Mouse (Mus musculus) heart, postnatal 14 days (tissue): ENCODE data around the gene Rnf130. TPM values are rescaled to one million over a fixed set of nuclear protein-coding genes. Genes with fewer than 3 reads are reported as not detected.

Source experiments
- DNase-seq, 2 experiments: peaks; one replicate each; pipeline ENCODE4 v3.0.0; 2021 to 2022
- intact Hi-C: fragments of 180-260 bp; cut with DNase I; formaldehyde crosslinking; loops from one replicate; pipeline ENCODE4 v1.15.1; 2025
- microRNA-seq, 2 experiments: library from miRNA; unstranded; fragments of <30 nt; microRNA quantifications; one replicate each; pipeline ENCODE4 v1.2.0; 2021 to 2022
- total RNA-seq, 2 experiments: library from RNA; stranded (reverse); gene quantifications; 2 replicates each; pipeline ENCODE4 v1.2.3; 2021

The Rnf130 gene
- total RNA-seq, 2 experiments from 2014 or later = 45.0 to 53.6 TPM

- intact Hi-C loops = loop anchor here (1.0 to 2.0 kb wide), 2 partner anchors 106 to 145 kb away; partner anchors contain the start of gene Rnf130
- DNase-seq = peak; percentile 95 to 96
Measured at GRCm38 (mm10) chr11:50130811-50131766, 105.9 kb downstream of the Rnf130 start, which contains the start of gene Tbc1d9b. TSS of gene Tbc1d9b (plus strand) at chr11:50131396.

- intact Hi-C loops = loop anchor here (2.0 kb wide), 1 partner anchor 107 kb away; the partner anchor contains the start of gene Rnf130
- DNase-seq = no peak
Measured at GRCm38 (mm10) chr11:50131801-50132201, 106.7 kb downstream of the Rnf130 start.

GRCm38 (mm10) chr11:50132265-50132664 is 107.1 kb downstream of the Rnf130 start:
- intact Hi-C loops = no loop called here
- no peak for DNase-seq

- intact Hi-C loops = no loop called here
- no peak for DNase-seq
Measured at GRCm38 (mm10) chr11:50134136-50134859, 109.2 kb downstream of the Rnf130 start.

GRCm38 (mm10) chr11:50138206-50138822 is 113.2 kb downstream of the Rnf130 start:
- DNase-seq = no peak
- intact Hi-C loops = no loop called here

- intact Hi-C loops = no loop called here
Measured at GRCm38 (mm10) chr11:50139571-50139970, 114.4 kb downstream of the Rnf130 start.

GRCm38 (mm10) chr11:50145529-50145928 is 120.4 kb downstream of the Rnf130 start:
- DNase-seq = no peak
- intact Hi-C loops = no loop called here

More at GRCm38 (mm10) chr11:50139571-50139970, 114.4 kb downstream of the Rnf130 start:
- no peak for DNase-seq

GRCm38 (mm10) chr11:50146121-50146520 is 121.0 kb downstream of the Rnf130 start:
- intact Hi-C loops = no loop called here
- no peak for DNase-seq

GRCm38 (mm10) chr11:50147267-50147957 is 122.3 kb downstream of the Rnf130 start:
- DNase-seq = peak; percentile 28 to 47
- intact Hi-C loops = no loop called here

GRCm38 (mm10) chr11:50147958-50148476 is 122.9 kb downstream of the Rnf130 start:
- DNase-seq = no peak
- intact Hi-C loops = no loop called here

- intact Hi-C loops = no loop called here
Measured at GRCm38 (mm10) chr11:50149200-50149599, 124.1 kb downstream of the Rnf130 start.

GRCm38 (mm10) chr11:50149603-50150150 is 124.5 kb downstream of the Rnf130 start:
- intact Hi-C loops = loop anchor here (5.0 kb wide), 1 partner anchor 213 kb away; no protein-coding TSS in a partner anchor
- DNase-seq = no peak

More at GRCm38 (mm10) chr11:50149200-50149599, 124.1 kb downstream of the Rnf130 start:
- DNase-seq = peak; percentile 57 to 65

GRCm38 (mm10) chr11:50151374-50151773 is 126.2 kb downstream of the Rnf130 start:
- intact Hi-C loops = loop anchor here (5.0 kb wide), 1 partner anchor 211 kb away; no protein-coding TSS in a partner anchor
- no peak for DNase-seq

GRCm38 (mm10) chr11:50154166-50154565 is 129.0 kb downstream of the Rnf130 start:
- intact Hi-C loops = loop anchor here (5.0 kb wide), 1 partner anchor 208 kb away; no protein-coding TSS in a partner anchor
- no peak for DNase-seq

Small RNA genes within 50 kb of the gene (microRNA-seq; reads per million reads assigned to microRNA genes)
- 86.3 to 89.5 reads per million in 2 experiments for gene Mir340

Other genes with a start within 250 kb of the Rnf130 start
- gene Gfpt2, start 231.2 kb upstream of the Rnf130 start, total RNA-seq = 10 to 100 TPM; 15.8 to 17.5 TPM
- gene Mapk9, start 178.6 kb upstream of the Rnf130 start, total RNA-seq = 10 to 100 TPM; 44.3 to 46.6 TPM
- under 1 TPM; 0.24 to 0.72 TPM for gene Rasgef1c, start 123.5 kb upstream of the Rnf130 start, total RNA-seq
- 10 to 100 TPM; 41.8 to 43.4 TPM for gene Tbc1d9b, start 106.0 kb downstream of the Rnf130 start, total RNA-seq
- gene Mrnip, start 149.1 kb downstream of the Rnf130 start, total RNA-seq = 1 to 10 TPM; 3.4 to 4.3 TPM
- 100 to 1,000 TPM; 234 to 282 TPM for gene Sqstm1, start 185.5 kb downstream of the Rnf130 start, total RNA-seq
- gene Mgat4b, start 185.5 kb downstream of the Rnf130 start, total RNA-seq = 100 to 1,000 TPM in 1 of 2 experiments, 10 to 100 TPM in 1; 97.2 to 101 TPM
- gene Ltc4s, start 213.3 kb downstream of the Rnf130 start, total RNA-seq = 1 to 10 TPM; 7.4 to 8.7 TPM